Mouse (Mus musculus) regulatory T cell (primary cell): ENCODE measurements around the gene Galntl6.

Experiments
- in situ Hi-C: fragments of 300-600 bp; cut with MboI, MseI; formaldehyde crosslinking; loops from one replicate; pipeline ENCODE4 v1.15.1; 2025; ENCODE audit warnings: high pct_unique_total_duplicates

Galntl6 gene

DNA sequence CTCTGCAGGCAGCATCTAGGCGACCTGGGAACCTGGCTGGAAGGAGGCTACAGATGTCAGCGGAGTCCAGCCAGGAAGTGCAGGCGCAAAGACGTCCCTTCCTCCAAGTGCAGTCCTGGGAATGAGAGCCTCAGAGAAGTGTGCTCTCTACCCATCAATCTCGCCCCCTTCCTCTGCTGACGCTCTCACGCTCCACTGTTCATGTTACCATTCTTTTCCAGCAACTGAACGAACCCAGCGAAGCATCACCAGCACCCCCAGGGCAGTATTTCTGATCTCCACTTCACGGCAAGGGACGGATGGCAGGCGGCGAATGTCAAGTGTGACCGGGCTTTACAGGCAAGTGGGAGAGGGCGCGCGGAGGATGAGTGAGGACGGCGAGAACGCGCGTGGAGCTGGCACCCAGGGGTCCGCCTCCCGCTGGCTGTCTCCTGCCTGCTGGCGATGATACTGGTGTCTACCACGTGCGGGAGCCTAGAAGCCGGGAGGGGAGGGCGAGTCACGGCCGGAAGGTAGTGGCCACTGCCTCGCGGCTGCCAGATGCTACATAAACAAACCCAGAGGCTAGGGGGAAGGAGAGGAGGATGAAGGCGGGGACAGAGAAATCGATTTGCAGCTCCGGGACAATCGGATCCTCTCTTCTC is at the start of gene Galntl6:
Gene Galntl6 (minus strand): TSS at position 445 of the 644 bp plus-strand sequence.
- in situ Hi-C loops = no loop called here

DNA sequence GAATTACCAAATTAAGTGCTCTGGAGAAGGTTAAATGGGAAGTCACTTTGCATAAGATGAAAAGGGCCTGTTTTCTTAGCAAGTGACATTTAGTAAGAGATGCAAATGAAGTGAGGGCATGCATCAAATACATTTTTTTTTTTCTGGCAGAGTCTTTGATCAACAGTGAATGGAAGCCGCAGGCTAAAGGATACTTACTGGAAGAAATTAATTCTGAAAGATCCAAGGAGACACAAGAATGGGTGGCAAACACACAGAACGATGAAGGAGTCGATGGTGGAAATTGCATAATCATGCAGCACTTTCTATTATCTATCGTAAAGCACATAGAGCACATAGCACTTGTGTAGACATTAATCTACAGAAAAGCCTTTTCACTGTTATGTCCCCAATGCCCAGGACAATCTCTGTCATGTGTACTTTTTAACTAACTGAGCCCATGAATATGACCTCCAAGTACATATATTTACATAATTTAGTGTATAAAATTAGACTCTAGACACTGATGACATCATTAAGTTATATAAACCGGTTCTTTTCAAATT is 44.8 kb upstream of the Galntl6 start:
- in situ Hi-C loops = no loop called here

DNA sequence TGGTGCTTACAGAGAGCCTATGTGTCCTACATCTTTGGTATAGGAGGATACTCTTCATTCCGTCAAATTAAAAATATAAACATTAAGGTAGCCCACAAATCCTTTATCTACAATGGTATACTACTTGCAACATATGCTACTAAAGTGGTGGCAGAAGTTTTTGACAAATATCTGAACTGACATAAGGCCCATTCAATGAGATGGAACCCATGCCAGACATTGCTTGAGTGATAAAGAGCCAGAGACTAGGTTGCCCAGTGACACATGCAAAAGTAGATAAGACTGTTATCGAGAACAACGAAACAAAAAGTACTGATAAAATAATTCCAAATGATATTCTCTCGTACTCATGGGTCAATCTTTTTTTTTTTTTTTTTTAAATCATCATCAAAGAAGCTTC is 31.3 kb upstream of the Galntl6 start:
- in situ Hi-C loops = no loop called here

DNA sequence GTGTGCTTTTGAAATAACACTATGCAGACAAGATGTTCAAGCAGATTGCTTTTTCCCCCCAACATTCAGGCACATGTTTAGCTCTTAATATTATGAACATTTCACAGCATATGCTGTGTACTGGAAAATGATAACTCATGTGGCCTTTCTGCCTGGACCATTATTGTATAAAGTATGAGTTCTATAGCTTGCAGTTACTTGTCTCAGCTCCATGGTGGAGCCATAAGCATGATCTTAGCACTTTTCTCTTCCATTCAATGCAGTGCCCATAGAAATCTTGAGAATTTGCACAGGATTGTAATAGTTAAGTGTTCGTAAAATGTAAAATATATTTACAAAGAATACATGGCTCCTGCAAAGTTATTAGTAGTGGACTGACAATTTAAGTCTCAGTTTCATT is 18.6 kb upstream of the Galntl6 start:
- in situ Hi-C loops = no loop called here

DNA sequence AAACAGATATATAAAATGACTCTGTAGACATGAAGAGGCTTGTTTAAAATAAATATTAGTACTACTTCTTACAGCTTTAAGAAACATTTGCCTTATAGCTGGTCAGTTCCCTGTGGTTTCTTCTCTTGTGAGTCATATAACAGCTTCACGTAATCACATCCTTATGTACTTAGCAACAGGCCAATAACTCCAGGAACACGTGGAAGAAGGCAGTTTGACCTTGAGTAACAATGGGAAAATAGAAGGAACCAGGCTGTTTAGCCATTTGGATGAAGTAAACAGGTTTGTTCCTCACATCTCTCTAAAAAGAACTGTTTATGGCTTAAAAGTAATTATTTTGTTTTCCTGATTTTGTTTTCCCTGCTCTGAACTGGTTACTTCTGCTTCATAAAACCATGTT is 2.7 kb upstream of the Galntl6 start:
- in situ Hi-C loops = no loop called here

DNA sequence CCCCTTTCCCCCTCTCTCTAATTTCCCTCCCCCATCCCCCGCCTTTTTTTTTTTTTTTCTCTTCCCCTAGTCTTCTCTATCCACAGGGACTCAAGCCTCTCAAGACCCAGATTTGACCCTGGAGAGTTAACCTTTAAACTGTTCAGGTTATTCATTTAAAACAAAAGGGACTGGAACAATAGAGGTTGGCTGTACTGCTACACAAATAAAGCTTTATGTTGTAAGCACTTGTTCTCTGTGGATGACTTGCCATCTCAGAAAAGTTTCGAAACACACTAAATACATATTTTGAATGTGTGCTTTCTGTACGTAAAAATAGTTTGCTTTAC is 1.2 kb upstream of the Galntl6 start:
- in situ Hi-C loops = no loop called here

DNA sequence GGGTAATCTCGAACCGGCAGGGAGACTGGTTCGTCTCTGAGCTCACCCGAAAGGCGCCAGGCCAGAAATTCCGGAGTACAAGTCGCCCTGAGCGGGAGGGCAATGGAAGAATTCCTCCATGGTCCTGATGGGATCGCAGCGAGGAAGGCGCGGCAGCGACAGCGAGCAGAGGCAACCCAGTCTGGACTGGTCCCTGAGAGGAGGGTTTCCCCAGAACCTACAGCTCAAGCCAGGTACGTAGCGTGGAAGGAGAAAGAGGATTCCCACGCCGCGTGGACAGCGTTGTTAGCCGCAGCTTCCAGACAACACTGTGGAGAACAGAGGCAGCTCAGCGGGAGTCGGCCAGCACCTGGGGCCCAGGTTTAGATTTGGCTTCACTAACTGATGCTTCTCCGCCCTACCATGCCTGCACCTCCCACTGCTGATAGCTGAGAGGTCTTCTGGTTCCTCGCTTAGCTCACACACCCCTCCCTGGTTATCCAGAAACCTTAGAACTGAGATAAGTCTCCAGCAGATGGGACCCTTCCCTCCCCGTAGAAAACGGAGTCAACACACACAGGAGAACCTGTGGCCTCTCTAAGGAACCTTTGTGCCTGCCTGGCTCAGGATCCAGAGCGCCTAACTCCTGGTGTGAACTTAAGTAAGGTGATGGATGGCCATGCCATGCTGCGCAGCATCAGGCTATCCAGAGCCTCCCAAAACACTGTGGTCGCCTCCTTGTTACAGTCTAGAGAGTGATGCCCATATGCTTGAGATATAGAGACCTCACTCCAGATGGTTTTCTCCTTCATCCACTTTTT is 600 bp upstream of the Galntl6 start:
- in situ Hi-C loops = no loop called here

DNA sequence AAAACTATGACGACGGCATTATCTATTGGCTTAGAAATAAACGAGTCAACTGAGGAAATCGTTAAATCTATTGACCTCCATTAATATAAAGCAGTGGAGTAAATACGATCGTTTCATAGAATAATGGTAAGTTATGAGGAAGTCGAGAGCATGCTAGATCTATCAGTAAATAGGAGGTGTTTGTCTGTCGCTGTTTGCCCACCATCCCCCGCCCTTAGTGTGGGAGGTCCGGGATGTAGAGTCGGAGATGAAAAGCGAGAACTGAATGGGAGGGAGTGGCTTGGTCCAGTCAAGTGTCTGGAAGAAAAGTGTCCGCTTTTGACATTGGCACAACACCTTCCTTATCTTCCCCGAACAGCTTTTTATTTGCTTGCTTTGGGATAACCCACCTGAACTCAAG is 763 bp downstream of the Galntl6 start, which contains the start of gene BC030500:
Gene BC030500 (plus strand): TSS at position 79 of the 400 bp plus-strand sequence.
- in situ Hi-C loops = no loop called here

DNA sequence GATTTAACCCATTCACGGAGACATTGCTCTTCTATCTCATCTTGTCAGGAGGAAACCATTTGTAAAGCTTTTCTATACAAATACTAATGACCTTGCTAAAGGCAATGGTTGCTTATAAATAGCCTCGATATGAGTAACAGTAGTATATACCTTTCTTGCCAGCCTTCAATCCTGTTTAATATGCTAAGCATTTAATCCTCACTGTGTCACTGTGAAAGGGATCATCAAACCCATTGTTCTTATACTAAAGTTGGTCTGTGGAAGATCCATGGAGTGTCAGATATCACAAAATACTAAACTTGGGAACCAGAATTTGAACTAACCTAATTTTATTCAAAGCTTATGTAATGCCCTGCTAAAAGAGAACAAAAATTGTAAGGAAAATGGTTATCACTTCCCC is 8.0 kb downstream of the Galntl6 start:
- in situ Hi-C loops = no loop called here

DNA sequence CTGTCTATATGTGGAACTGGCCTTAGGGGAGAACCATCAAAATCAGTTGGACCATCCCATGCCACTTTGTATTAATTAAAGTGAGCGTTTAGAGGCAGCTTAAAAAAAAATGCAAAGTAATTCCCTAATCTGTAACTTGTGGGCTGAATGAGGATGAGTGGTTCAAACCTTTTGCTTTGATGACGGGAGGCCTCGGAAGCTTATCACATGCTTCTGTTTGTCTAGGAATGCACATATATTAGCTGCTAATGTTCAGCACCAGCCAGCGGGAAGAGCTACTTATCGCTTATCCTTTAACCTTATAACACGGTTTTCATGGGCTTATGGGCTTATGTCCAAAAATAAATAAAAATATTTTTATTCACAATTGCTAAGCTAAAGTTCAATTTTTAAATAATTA is 16.5 kb downstream of the Galntl6 start:
- in situ Hi-C loops = no loop called here

DNA sequence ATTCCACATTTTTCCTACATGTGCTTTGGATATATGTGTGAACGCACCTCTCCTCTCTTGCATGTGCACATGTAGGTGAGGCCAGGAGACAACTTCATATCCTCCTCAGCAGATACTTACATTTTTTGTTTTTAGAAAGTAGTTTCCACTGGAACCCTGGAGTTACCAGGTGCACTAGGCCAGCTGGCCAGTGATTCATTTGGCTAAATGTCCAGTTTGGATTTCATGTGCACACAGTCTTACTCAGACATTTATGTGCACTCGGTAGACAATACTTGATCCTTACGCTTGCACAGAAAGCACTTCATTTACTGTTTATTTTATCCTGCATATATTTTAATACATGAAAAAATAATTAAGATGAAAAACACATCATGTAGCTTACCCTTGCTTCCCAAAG is 21.8 kb downstream of the Galntl6 start:
- in situ Hi-C loops = no loop called here

DNA sequence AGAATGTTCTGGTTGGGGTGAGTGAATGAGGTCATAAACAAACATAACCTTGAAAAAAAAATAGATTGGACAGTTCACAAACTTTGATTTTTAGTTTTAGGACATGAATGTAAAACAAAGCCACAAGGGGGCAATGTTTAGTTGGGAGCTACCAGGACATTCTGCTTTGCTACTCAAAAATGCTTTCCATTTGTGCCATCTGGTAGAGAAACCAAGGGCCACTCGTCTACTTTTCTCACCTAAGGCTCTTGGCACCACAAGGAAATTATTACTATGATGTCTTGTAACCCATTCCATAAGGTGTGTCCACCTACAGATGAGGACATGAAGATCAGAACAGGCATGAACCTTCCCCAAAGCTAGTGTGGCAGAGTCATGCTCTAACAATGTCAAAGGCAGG is 26.0 kb downstream of the Galntl6 start:
- in situ Hi-C loops = no loop called here

DNA sequence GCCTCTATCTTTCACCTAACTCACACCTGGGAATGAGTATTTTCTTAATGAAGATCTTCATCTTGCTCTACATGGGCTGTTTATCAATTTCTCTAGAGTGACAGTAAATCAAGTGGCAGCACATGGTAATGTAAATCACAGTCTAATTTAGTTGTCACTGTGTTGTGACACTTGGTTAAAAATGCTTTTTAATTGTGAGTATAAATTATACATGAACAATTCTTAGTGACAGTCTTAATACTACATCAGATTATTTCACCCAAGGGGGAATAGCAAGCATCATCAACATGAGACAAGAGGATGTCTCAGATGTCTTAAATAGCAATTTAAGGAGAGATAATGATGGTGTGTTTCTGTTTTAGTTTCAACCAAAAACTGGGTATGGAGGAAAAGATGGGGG is 88.1 kb downstream of the Galntl6 start:
- in situ Hi-C loops = no loop called here

DNA sequence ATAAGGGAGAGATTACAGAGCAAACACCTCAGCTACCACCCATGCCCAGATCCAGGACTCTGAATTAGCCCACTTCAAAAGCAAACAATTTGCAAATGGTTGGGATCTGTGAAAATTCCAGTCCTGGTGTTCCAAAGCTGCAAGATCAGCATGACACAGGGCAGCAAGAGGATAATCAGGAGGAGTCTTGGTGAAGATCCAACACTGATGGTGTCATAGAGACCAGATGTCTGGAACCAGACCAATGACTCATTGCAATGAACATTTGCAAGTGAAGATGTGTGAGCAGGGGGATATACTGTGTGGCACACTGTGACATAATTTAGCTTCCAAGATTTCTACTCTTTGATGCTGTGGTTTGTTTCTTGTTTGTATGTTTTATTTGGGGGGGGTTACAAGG is 107.2 kb downstream of the Galntl6 start:
- in situ Hi-C loops = no loop called here

DNA sequence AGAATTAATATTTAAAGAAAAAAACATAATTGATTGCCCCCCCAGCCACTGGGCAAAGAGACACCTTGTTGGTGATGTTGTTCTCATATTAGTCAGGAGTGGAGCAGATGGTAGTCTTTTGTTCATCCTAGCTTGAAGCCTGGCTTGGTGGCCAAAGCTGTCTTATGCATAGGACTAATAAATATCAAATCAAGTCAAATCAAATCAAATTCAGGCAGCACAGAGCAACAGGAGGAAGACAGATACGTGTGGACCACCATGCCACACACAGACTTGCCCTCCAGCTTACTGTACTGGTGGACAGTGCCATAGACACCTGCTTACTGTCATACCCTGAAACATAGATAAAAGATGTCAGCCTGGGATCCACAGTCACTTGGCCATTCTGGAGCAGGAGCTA is 110.6 kb downstream of the Galntl6 start:
- in situ Hi-C loops = no loop called here

DNA sequence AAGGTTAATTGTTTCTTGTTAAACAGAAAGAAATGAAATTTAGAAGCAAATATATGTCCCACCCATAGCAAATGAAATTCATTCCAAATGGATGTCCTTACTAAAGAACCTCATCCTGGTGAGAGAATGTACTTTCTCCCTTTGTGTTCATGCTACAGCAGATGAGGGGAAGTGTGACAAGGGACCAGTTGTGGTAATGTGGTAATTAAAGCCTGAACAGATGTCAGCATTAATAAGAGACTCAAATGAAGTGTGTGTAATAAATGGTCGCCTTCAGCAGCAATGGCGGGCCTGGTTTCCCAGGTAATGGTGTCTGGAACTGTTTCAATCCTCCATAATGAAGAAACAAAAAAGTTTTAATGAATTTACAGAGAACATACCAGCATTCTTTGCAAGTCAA is 158.7 kb downstream of the Galntl6 start:
- in situ Hi-C loops = no loop called here

DNA sequence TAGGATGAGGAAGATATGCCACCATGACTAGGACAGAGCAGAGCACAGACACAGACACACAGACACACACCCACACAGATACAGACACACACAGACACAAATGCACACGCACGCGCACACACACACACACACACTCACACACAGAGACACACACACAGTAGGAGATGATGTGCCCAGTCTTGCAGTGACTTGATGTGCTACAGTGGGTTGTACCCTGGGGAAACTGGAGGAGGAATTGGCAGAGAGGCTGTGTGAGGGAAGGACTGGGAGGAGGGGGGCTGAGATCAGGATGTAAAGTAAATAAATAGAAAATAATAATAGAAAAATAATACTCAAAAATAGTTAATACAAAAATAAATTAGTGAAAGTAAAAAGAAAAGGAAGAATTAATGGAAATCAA is 174.5 kb downstream of the Galntl6 start:
- in situ Hi-C loops = no loop called here

DNA sequence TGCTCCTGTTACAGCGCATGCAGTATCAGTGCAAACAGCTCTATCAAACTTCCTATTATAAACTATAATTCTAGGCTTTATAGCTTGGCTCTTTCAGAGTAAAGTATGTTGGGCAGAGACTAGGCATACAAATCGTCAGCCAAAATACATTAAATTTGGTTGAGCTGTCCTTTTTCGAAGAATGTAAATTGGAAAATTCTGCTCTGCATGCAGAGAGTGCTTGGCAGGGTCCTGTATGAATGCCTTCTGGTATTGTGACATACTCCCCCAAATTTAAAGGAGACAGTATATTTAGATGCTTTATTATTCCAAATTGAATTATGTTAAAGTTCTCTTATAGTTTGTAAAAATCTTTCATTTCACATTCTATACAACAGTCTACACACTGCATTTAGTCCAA is 220.7 kb downstream of the Galntl6 start:
- in situ Hi-C loops = no loop called here

DNA sequence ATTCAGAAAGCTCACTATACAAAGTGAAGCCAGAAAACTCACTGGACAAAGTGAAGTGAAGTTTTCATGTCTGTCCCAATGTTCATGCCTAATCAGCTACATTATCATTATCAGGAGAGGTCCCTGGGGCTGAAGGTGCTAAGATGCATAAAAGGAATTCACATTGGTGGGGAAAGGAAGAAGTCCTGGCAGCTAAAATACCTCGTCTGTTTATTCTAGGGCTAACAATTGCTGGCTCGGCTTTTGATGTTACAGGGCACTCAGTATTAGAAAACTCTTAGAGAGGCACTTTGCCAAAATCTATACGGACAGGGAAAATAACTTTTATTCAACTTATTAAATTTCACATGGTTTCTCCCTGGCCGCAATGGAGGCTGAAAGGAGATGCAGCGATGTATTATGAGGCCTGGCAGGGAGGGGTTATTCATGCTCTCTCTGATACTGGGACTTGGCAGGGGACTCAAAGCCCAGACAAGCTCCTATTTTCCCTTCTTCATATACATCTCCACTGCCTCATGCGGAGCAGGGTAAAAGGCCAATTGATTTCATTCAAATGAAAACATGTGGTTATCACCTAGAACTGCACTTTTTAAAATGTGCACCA is 234.5 kb downstream of the Galntl6 start:
- in situ Hi-C loops = no loop called here

DNA sequence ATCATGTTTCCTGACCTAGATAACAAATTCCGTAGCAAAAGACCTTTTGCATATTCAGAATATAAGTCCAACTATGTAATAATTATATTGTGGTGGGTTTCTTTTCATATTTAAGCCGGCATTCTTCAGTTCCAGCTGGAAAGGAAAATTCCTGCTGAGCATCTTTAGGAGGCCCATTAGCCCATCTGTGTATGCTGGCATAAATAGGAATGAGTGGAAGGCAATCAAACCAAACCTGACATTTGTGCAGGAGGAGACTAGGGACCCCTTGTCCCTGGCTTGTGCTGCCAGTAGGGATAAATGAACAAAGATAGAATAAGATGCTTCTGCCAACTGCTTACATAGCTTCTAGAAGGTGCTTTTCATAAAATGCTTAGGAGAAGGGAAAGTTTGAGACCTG is 243.4 kb downstream of the Galntl6 start:
- in situ Hi-C loops = no loop called here

DNA sequence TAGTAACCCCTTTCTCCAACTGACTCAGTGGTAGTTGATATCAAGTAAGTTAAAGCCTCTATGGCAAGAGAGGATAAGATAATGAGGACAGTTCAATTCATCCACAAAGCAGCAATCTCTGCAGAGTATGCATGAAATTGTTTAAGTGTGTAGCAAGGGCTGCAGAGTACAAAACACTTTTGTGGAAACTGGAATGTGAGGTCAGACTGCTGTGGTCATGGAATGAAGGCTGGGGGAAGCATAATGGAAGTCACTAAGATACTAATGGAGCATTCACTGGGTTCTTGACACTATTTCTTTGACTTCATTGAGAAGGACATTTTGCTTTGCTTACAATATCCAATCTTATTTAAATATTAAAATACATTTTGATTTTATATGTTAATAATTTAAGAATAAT is 252.4 kb downstream of the Galntl6 start:
- in situ Hi-C loops = no loop called here

DNA sequence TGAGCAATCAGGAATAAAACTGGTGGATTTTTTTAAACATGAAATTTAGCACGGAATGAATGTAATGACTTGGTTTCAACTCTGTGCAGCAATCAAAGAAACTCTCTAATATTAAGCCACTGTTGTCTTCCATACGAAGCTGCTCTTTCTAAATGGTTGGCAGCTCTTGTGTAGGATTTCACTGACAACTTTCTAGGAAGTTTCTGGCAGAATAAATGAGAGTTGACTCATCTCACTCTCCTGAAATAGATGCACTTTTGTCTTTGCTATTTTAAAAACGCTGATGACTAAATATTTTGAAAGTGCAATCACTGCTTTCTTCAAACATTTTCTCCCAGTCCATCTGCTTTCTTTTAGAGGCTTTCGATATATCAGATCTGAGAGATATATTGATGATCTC is 256.8 kb downstream of the Galntl6 start:
- in situ Hi-C loops = no loop called here

DNA sequence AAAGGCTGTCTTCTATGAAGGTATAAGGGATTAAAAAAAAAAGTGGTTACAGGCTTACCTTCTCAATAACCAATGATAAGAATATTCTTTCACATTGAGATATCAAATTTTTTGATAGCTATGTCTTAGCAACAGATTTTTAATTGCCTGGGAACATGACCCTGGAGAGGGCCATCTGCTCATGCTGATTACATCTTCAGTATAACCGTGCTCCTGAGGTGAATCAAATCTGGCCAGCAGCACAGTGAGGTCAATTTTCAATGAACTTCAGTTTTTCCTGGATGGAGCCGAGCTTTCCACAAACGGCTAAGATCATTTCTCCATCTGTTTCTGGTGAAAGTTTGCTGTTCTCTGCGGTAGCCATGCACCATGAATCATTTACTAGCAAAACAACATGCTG is 306.0 kb downstream of the Galntl6 start:
- in situ Hi-C loops = no loop called here
